Mouse (Mus musculus) forebrain, postnatal 0 days (tissue): Measurements from ENCODE around the gene B3gat2. TPM values are rescaled to one million over a fixed set of nuclear protein-coding genes. Genes with fewer than 3 reads are reported as not detected.

ENCODE experiments used
- ATAC-seq: fragments of 200-750 bp; cut with Nextera tagmentation; 2 replicates; pipeline ENCODE4 v1.8.0; 2017; ENCODE audit warnings: mild to moderate bottlenecking, moderate library complexity
- DNase-seq: peaks from one replicate; pipeline ENCODE4 v3.0.0-alpha.2; 2015
- H3K27ac ChIP-seq: fragments of 300-500 bp; sonication (generic); 2 replicates; pipeline ENCODE4 v1.5.1; 2014; ENCODE audit warnings: low read depth, mild to moderate bottlenecking, antibody characterized with exemption, low read length, moderate library complexity, mixed read lengths
- H3K27me3 ChIP-seq: fragments of 300-500 bp; sonication (generic); 2 replicates; pipeline ENCODE4 v1.6.1; 2014; ENCODE audit warnings: mild to moderate bottlenecking, low read length, mixed read lengths; ENCODE audit not compliant: insufficient read depth
- H3K36me3 ChIP-seq: fragments of 300-500 bp; sonication (generic); 2 replicates; pipeline ENCODE4 v1.6.1; 2014; ENCODE audit warnings: mild to moderate bottlenecking, moderate library complexity; ENCODE audit not compliant: insufficient read depth
- H3K4me1 ChIP-seq: fragments of 300-500 bp; sonication (generic); 2 replicates; pipeline ENCODE4 v1.6.1; 2014; ENCODE audit warnings: antibody characterized with exemption; ENCODE audit not compliant: insufficient read depth
- H3K4me2 ChIP-seq: fragments of 300-500 bp; sonication (generic); 2 replicates; pipeline ENCODE4 v1.6.1; 2014; ENCODE audit warnings: low read depth, mild to moderate bottlenecking, moderate library complexity
- H3K4me3 ChIP-seq: fragments of 300-500 bp; sonication (generic); 2 replicates; pipeline ENCODE4 v1.5.1; 2014; ENCODE audit warnings: low read depth, low read length, mixed read lengths
- H3K9ac ChIP-seq: fragments of 300-500 bp; sonication (generic); 2 replicates; pipeline ENCODE4 v1.6.1; 2014; ENCODE audit warnings: mild to moderate bottlenecking
- H3K9me3 ChIP-seq: fragments of 300-500 bp; sonication (generic); 2 replicates; pipeline ENCODE4 v1.6.1; 2016; ENCODE audit warnings: low read length
- CTCF ChIP-seq: sonication (generic); IDR thresholded peaks from 2 replicates; pipeline ENCODE4 v1.5.1; 2016; ENCODE audit warnings: antibody characterized with exemption, control low read depth, low read depth
- WGBS: fragments of 180-500 bp; shearing (Covaris S2); extraction: QIAGEN DNeasy Blood & Tissue Kit; methylation state at CpG from one replicate; pipeline ENCODE4 v1.1.7; 2014; 5-methylcytosine and 5-hydroxymethylcytosine counted together
- polyA plus RNA-seq: library from polyadenylated mRNA; unstranded; fragments of >200 nt; fragmentation: Nextera tagmentation; extraction: Ambion mirVana; gene quantifications from 2 replicates; pipeline ENCODE4 v1.2.1, GENCODE M21; 2015
- total RNA-seq: library from RNA; depleted of rRNA; stranded (reverse); fragments of >200 nt; gene quantifications from 2 replicates; pipeline ENCODE4 v1.2.3, GENCODE M21; 2014

B3gat2 gene
- total and polyA plus RNA-seq, 2 experiments from 2014 or later, result 11.1 to 21.3 TPM

DNA sequence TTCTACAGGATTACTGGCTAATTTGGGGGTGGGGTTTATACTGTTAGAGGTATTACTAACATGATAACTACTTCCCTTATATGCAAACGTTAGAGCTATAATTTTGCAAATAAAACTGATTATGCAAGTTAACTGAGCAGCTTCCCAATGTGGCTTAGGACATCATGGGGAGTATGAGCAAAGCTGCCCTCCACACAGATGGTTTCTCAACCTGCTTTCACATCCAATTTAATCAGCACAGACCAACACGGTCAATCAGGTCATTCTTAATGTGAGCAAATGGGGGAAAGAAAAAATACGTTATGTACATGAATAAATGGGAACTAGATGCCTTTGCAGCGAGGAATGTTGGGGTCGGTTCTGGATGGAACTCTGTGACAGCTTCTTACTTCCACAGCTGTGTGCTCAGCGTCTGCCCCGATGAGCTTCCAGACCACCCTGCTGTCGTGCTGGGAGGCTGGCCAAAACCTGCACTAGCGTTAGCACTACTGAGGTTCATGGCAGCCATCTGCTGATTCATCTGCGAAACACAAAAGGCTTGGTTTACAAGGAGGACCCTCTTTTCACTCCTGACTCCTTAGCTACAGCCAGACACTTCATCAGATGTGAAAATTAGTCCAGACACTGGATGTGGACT, 84.6 kb downstream of the B3gat2 start:
- peaks cover 34% of the 10 kb centered on the region for H3K36me3 ChIP-seq
- ATAC-seq (peak; percentile 82), DNase-seq (peak; percentile 56)
- TF ChIP-seq CTCF, result no peak
- no peaks in the 10 kb centered on the region for H3K4me1 ChIP-seq
- no peaks in the 10 kb centered on the region for H3K9me3 ChIP-seq
- H3K4me2 ChIP-seq, result no peak overlapping the region
- H3K9ac ChIP-seq, result no peak overlapping the region
- no peak overlapping the region for H3K27ac ChIP-seq
- H3K4me3 ChIP-seq, result no peak overlapping the region
- H3K27me3 ChIP-seq, result no peaks in the 10 kb centered on the region
- WGBS, result 29% methylated on average over 10 of the region's 10 CpGs

DNA sequence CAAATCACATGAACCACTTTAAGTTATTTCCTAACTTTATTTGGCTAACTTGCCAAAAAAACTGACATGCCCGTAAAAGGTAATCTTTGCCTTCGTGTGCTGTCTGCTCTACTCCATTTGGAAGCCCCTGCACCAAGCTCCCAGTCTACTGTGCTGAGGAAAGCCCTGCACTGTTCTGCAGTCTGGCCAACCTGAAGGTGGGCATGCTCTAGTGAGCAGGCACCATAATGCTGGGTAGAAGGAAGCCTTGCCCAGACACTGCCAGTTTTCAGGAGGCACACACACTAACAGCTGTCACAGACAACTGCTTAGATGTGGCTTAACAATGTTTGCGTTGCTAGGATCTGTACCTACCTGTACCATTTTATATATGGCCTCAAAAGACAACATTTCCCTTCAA, 94.1 kb downstream of the B3gat2 start:
- H3K36me3 ChIP-seq, result peaks cover 26% of the 10 kb centered on the region
- H3K27ac ChIP-seq, result no peak overlapping the region
- no peak for TF ChIP-seq CTCF
- DNase-seq (no peak), ATAC-seq (no peak)
- no peaks in the 10 kb centered on the region for H3K9me3 ChIP-seq
- H3K4me3 ChIP-seq, result no peak overlapping the region
- no peaks in the 10 kb centered on the region for H3K4me1 ChIP-seq
- H3K27me3 ChIP-seq, result no peaks in the 10 kb centered on the region
- no peak overlapping the region for H3K9ac ChIP-seq
- H3K4me2 ChIP-seq, result no peak overlapping the region
- WGBS, result 86% methylated on average over 3 of the region's 3 CpGs

DNA sequence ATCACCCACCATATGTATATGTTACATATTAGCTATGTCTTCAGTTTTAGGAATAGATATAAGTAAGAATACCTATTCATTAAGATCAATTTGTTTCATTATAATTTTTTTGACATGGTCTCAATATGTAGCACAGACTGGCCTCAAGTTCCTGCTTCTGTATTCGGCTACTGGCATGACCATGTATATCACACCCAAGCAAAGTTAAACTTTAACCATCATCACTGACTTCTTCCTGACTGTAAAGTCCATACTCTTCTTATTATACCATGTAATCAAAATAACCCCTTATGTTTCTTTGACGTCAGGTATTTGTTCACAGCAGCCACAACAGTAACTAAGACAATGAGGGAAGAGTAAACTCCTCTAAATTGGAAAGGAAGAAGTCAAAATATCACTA, 99.4 kb downstream of the B3gat2 start:
- no peaks in the 10 kb centered on the region for H3K4me1 ChIP-seq
- no peak overlapping the region for H3K4me3 ChIP-seq
- no peak for DNase-seq
- no peak overlapping the region for H3K27ac ChIP-seq
- peaks cover 23% of the 10 kb centered on the region for H3K36me3 ChIP-seq
- H3K9me3 ChIP-seq, result no peaks in the 10 kb centered on the region
- H3K9ac ChIP-seq, result no peak overlapping the region
- WGBS, result 96% methylated on average over 2 of the region's 2 CpGs
- ATAC-seq, result no peak
- H3K4me2 ChIP-seq, result no peak overlapping the region
- H3K27me3 ChIP-seq, result no peaks in the 10 kb centered on the region
- no peak for TF ChIP-seq CTCF

DNA sequence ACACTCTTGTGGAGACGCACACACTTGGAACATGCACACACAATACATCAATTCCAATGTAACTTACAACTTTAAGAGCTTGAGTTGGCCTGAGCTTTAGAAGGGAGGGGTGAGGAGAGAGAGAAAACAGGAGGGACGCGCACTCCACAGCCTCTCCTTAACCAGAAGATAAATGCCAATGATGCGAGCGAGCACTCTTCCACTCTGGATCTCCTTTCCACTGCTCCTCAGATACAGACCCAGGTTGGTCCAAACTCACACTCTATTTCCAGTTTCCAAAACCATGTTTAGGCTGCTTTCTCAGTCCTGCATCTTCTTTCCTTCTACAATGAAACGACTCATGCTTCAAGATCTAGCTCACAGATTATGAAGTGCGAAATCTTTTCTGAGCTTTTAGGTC, 104.0 kb downstream of the B3gat2 start:
- no peak for DNase-seq
- Histone ChIP-seq H3K4me2 (no peak overlapping the region), H3K9ac (no peak overlapping the region), H3K36me3 (peaks cover 3% of the 10 kb centered on the region; the same call in 1 of the 2 replicates), H3K9me3 (no peaks in the 10 kb centered on the region), H3K27ac (no peak overlapping the region), H3K4me1 (no peaks in the 10 kb centered on the region), H3K27me3 (no peaks in the 10 kb centered on the region), H3K4me3 (no peak overlapping the region)
- no peak for ATAC-seq
- WGBS, result 92% methylated on average over 7 of the region's 7 CpGs
- TF ChIP-seq CTCF, result no peak

DNA sequence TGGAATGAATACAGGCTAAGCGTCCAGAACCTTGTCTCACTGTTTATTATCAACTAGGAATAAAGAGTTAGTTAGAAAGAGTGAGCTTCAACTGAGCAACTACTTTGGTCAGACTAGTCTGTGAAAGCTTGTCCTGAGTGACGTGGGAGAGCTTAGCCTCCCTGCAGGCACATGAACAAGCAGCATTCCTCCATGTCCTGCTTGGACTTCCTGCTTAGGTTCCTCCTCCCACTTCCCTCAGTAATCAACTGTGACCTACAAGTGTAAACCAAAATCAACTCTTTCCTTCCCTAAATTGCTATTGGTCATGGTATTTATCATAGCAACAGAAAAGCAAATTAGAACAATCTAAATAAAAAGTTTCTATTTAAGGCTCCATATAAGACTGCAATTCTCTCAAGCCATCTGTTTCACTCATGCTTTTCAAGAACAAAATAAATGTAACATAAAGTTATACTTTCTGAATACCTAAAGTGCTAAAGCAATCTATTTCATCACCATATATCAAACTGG, 105.9 kb downstream of the B3gat2 start:
- ATAC-seq, result peak; percentile 23; the same call in 1 of the 2 replicates

DNA sequence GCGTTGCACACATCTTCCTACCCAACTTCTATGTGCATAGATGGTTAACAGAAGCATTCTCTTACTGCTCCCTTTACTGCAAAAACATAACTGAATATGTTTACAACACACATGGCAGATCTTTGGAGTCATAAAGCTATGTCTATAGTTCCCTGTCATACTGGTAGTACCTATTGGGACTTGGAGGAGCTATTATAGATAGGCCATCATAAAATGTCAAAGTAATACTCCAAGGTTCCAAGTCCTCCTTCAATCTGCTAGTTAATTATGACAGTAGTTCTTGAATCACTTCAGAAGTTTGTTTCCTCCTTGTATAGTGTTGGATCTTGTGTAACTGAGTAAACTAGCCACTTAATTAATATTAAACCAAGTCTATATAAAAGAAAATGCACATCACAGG, 110.6 kb downstream of the B3gat2 start:
- Histone ChIP-seq H3K36me3 (0 out of 2 replicates have a peak, but pooled peaks cover 10% of the 10 kb centered on the region), H3K27ac (no peak overlapping the region), H3K9ac (no peak overlapping the region), H3K4me3 (no peak overlapping the region), H3K4me1 (no peaks in the 10 kb centered on the region), H3K9me3 (no peaks in the 10 kb centered on the region), H3K4me2 (no peak overlapping the region), H3K27me3 (no peaks in the 10 kb centered on the region)
- ATAC-seq (no peak), DNase-seq (no peak)
- 97% methylated on average over 1 of the region's 1 CpGs for WGBS
- no peak for TF ChIP-seq CTCF

More for the DNA sequence above, 105.9 kb downstream of the B3gat2 start:
- Histone ChIP-seq H3K9ac (no peak overlapping the region), H3K27ac (no peak overlapping the region), H3K4me3 (no peak overlapping the region), H3K4me2 (no peak overlapping the region), H3K4me1 (no peaks in the 10 kb centered on the region), H3K36me3 (peaks cover 6% of the 10 kb centered on the region; the same call in 1 of the 2 replicates), H3K9me3 (no peaks in the 10 kb centered on the region), H3K27me3 (no peaks in the 10 kb centered on the region)
- 37% methylated on average over 2 of the region's 2 CpGs for WGBS
- no peak for DNase-seq
- TF ChIP-seq CTCF, result no peak

DNA sequence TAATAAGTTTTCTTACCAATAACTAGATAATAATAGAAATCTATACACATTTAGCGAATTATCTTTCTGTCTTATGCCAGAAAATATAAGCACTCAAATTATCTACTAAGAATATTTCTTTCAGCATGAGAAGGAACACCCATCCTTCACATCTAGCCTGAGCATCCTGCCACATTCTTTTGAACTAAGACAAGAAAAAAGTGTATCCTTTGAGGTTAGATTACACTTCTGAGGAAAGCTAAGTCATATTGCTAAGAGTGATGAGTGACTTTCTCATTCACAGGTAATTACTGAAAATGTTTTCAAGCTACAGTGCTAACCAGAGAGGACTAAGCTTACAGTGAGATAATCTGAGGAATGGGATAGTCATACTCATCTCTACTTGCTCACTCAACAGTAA, 121.1 kb downstream of the B3gat2 start:
- ATAC-seq, result no peak
- WGBS, result 96% methylated on average over 1 of the region's 1 CpGs
- Histone ChIP-seq H3K27ac (no peak overlapping the region), H3K36me3 (no peaks in the 10 kb centered on the region), H3K4me2 (no peak overlapping the region), H3K27me3 (no peaks in the 10 kb centered on the region), H3K9ac (no peak overlapping the region), H3K9me3 (no peaks in the 10 kb centered on the region), H3K4me1 (0 out of 2 replicates have a peak, but pooled peaks cover 3% of the 10 kb centered on the region), H3K4me3 (no peak overlapping the region)
- no peak for DNase-seq
- TF ChIP-seq CTCF, result no peak
